Mouse (Mus musculus): ENCODE measurements around the gene Olfr56.
"Not testable (repeated sequence)": the region's sequence is repeated elsewhere in the genome, so short reads cannot be mapped to it uniquely, and the experiment has no call there.

The Olfr56 gene

GRCm38 (mm10) chr11:49051894-49052293 lies 73.2 kb downstream of the Olfr56 start:
- not testable (repeated sequence) for DNase-seq (ENCODE audit: low read depth, low spot score)

GRCm38 (mm10) chr11:49060061-49060460 lies 81.4 kb downstream of the Olfr56 start:
- DNase-seq (ENCODE audit: low read depth, low spot score), result not testable (repeated sequence)

GRCm38 (mm10) chr11:49061865-49062264 lies 83.2 kb downstream of the Olfr56 start:
- DNase-seq (ENCODE audit: low read depth, low spot score), result not testable (repeated sequence)

GRCm38 (mm10) chr11:49063713-49064469 lies 85.2 kb downstream of the Olfr56 start, which contains the start of gene Tgtp2:
Gene Tgtp2 (minus strand): TSS chr11:49064206.
- DNase-seq (ENCODE audit: low read depth, low spot score), result not testable (repeated sequence)

GRCm38 (mm10) chr11:49068358-49068757 lies 89.7 kb downstream of the Olfr56 start:
- no peak for DNase-seq (ENCODE audit: low read depth, low spot score)

- not testable (repeated sequence) for DNase-seq (ENCODE audit: low read depth, low spot score)
Observed at GRCm38 (mm10) chr11:49076001-49076757, 97.5 kb downstream of the Olfr56 start, which contains the start of gene Ifi47. Gene Ifi47 (plus strand): TSS chr11:49076587.

- no peak for DNase-seq (ENCODE audit: low read depth, low spot score)
Observed at GRCm38 (mm10) chr11:49077012-49077411, 98.3 kb downstream of the Olfr56 start.

GRCm38 (mm10) chr11:49078719-49079118 lies 100.0 kb downstream of the Olfr56 start:
- no peak for DNase-seq (ENCODE audit: low read depth, low spot score)

- no peak for DNase-seq (ENCODE audit: low read depth, low spot score)
Observed at GRCm38 (mm10) chr11:49080636-49081035, 101.9 kb downstream of the Olfr56 start.

- no peak for DNase-seq (ENCODE audit: low read depth, low spot score)
Observed at GRCm38 (mm10) chr11:49081356-49081755, 102.7 kb downstream of the Olfr56 start.

- no peak for DNase-seq (ENCODE audit: low read depth, low spot score)
Observed at GRCm38 (mm10) chr11:49081886-49082285, 103.2 kb downstream of the Olfr56 start.

GRCm38 (mm10) chr11:49083146-49083545 lies 104.5 kb downstream of the Olfr56 start:
- no peak for DNase-seq (ENCODE audit: low read depth, low spot score)

GRCm38 (mm10) chr11:49083808-49084207 lies 105.1 kb downstream of the Olfr56 start:
- no peak for DNase-seq (ENCODE audit: low read depth, low spot score)

GRCm38 (mm10) chr11:49084385-49084784 lies 105.7 kb downstream of the Olfr56 start:
- no peak for DNase-seq (ENCODE audit: low read depth, low spot score)

GRCm38 (mm10) chr11:49084875-49085274 lies 106.2 kb downstream of the Olfr56 start:
- DNase-seq (ENCODE audit: low read depth, low spot score), result no peak

GRCm38 (mm10) chr11:49086858-49087361 lies 108.2 kb downstream of the Olfr56 start:
- no peak for DNase-seq (ENCODE audit: low read depth, low spot score)

- DNase-seq (ENCODE audit: low read depth, low spot score), result no peak
Observed at GRCm38 (mm10) chr11:49087830-49088616, 109.3 kb downstream of the Olfr56 start.

- no peak for DNase-seq (ENCODE audit: low read depth, low spot score)
Observed at GRCm38 (mm10) chr11:49088990-49089652, 110.4 kb downstream of the Olfr56 start.

GRCm38 (mm10) chr11:49089735-49090507 lies 111.2 kb downstream of the Olfr56 start:
- DNase-seq (ENCODE audit: low read depth, low spot score), result no peak

- no peak for DNase-seq (ENCODE audit: low read depth, low spot score)
Observed at GRCm38 (mm10) chr11:49090551-49090950, 111.9 kb downstream of the Olfr56 start.

All from retina, adult 2 months (tissue).